Mouse (Mus musculus) erythroblast, embryonic 14.5 days (primary cell): ENCODE measurements around the gene Kctd6. TPM values are rescaled to one million over a fixed set of nuclear protein-coding genes. Genes with fewer than 3 reads are reported as not detected.
A peak's percentile ranks its signal among the peaks of the same experiment; 100 is the strongest.
"Not testable (repeated sequence)": the region's sequence is repeated elsewhere in the genome, so short reads cannot be mapped to it uniquely, and the experiment has no call there.

ENCODE experiments used
- H3K27me3 ChIP-seq: 2 replicates; pipeline ENCODE4 v1.6.1; 2012; ENCODE audit warnings: inconsistent platforms; ENCODE audit not compliant: control insufficient read depth
- H3K36me3 ChIP-seq: 2 replicates; pipeline ENCODE4 v1.6.1; 2012; ENCODE audit warnings: mild to moderate bottlenecking, inconsistent platforms; ENCODE audit not compliant: control insufficient read depth
- H3K4me1 ChIP-seq: 2 replicates; pipeline ENCODE4 v1.6.1; 2012; ENCODE audit warnings: inconsistent platforms; ENCODE audit not compliant: control insufficient read depth
- H3K4me3 ChIP-seq: replicated peaks from 2 replicates; pipeline ENCODE3; 2012; ENCODE audit warnings: moderate library complexity, mild to moderate bottlenecking, inconsistent platforms
- H3K9me3 ChIP-seq: 2 replicates; pipeline ENCODE4 v1.6.1; 2012; ENCODE audit warnings: low read length, inconsistent platforms, mixed read lengths; ENCODE audit not compliant: control insufficient read depth
- GATA1 ChIP-seq: IDR thresholded peaks from 2 replicates; pipeline ENCODE4 v1.6.1; 2012; ENCODE audit warnings: low read length, inconsistent platforms, mixed read lengths
- TAL1 ChIP-seq: IDR thresholded peaks from 3 replicates; pipeline ENCODE4 v1.6.1; 2012; ENCODE audit warnings: low read length, inconsistent platforms, mixed read lengths
- polyA plus RNA-seq: library from polyadenylated mRNA; stranded (reverse); fragments of >175 nt; gene quantifications from 2 replicates; pipeline ENCODE4 v1.2.3, GENCODE M21; 2012

The Kctd6 gene
- 0.13 and 0.15 TPM in 2 replicates for polyA plus RNA-seq

GRCm38 (mm10) chr14:8213803-8214224 lies at the start of gene Kctd6:
Kctd6 (plus strand) TSS chr14:8214140.
- TF ChIP-seq GATA1, result no peak
- no peak for TF ChIP-seq TAL1
- H3K4me3 ChIP-seq, result peak within 1 kb of the TSS; percentile 86
- peaks cover 25% of the 10 kb centered on the region for H3K4me1 ChIP-seq
- H3K27me3 ChIP-seq, result peaks cover 4% of the 10 kb centered on the region
- no peaks in the 10 kb centered on the region for H3K36me3 ChIP-seq
- H3K9me3 ChIP-seq, result no peaks in the 10 kb centered on the region

- Histone ChIP-seq H3K4me3 (no peak overlapping the region), H3K27me3 (no peaks in the 10 kb centered on the region), H3K4me1 (no peaks in the 10 kb centered on the region), H3K36me3 (peaks cover 85% of the 10 kb centered on the region), H3K9me3 (no peaks in the 10 kb centered on the region)
- no peak for TF ChIP-seq GATA1
- TF ChIP-seq TAL1, result no peak
These were observed 49.5 kb upstream of the Kctd6 start for GRCm38 (mm10) chr14:8164463-8164862.

- no peaks in the 10 kb centered on the region for H3K9me3 ChIP-seq
- peaks cover 28% of the 10 kb centered on the region for H3K4me1 ChIP-seq
- peaks cover 38% of the 10 kb centered on the region for H3K36me3 ChIP-seq
- peak within 1 kb of the TSS; percentile 99 for H3K4me3 ChIP-seq
- no peaks in the 10 kb centered on the region for H3K27me3 ChIP-seq
- TF ChIP-seq GATA1, result peak; percentile 56; the same call in 1 of the 2 replicates
- 0 out of 3 replicates have a peak, but pooled peaks have one; percentile 18 for TF ChIP-seq TAL1
These were observed 41.2 kb upstream of the Kctd6 start, which contains the start of gene Pdhb for GRCm38 (mm10) chr14:8172507-8173410. Pdhb (minus strand) TSS chr14:8173025.

GRCm38 (mm10) chr14:8173542-8174250 lies 40.2 kb upstream of the Kctd6 start:
- not testable (repeated sequence) for H3K27me3 ChIP-seq, H3K9me3 ChIP-seq
- Histone ChIP-seq H3K36me3 (peaks cover 29% of the 10 kb centered on the region), H3K4me3 (peak overlapping the region; percentile 99), H3K4me1 (peaks cover 28% of the 10 kb centered on the region)

GRCm38 (mm10) chr14:8174634-8175033 lies 39.3 kb upstream of the Kctd6 start:
- H3K4me3 ChIP-seq, result no peak overlapping the region
- peaks cover 19% of the 10 kb centered on the region for H3K36me3 ChIP-seq
- no peaks in the 10 kb centered on the region for H3K27me3 ChIP-seq
- peaks cover 28% of the 10 kb centered on the region for H3K4me1 ChIP-seq
- TF ChIP-seq TAL1 (no peak), GATA1 (no peak)
- H3K9me3 ChIP-seq, result no peaks in the 10 kb centered on the region

GRCm38 (mm10) chr14:8176251-8176650 lies 37.7 kb upstream of the Kctd6 start:
- peaks cover 31% of the 10 kb centered on the region for H3K4me1 ChIP-seq
- TF ChIP-seq TAL1 (no peak), GATA1 (no peak)

GRCm38 (mm10) chr14:8180371-8181035 lies 33.4 kb upstream of the Kctd6 start:
- H3K9me3 ChIP-seq, result peaks cover 4% of the 10 kb centered on the region; the same call in 1 of the 2 replicates
- no peaks in the 10 kb centered on the region for H3K27me3 ChIP-seq
- TF ChIP-seq TAL1 (no peak), GATA1 (no peak)

More at GRCm38 (mm10) chr14:8176251-8176650, 37.7 kb upstream of the Kctd6 start:
- Histone ChIP-seq H3K9me3 (no peaks in the 10 kb centered on the region), H3K4me3 (no peak overlapping the region), H3K36me3 (peaks cover 3% of the 10 kb centered on the region), H3K27me3 (no peaks in the 10 kb centered on the region)

GRCm38 (mm10) chr14:8183330-8183729 lies 30.6 kb upstream of the Kctd6 start:
- TF ChIP-seq GATA1 (no peak), TAL1 (no peak)
- no peaks in the 10 kb centered on the region for H3K27me3 ChIP-seq
- no peaks in the 10 kb centered on the region for H3K36me3 ChIP-seq
- H3K9me3 ChIP-seq, result peaks cover 4% of the 10 kb centered on the region; the same call in 1 of the 2 replicates
- no peak overlapping the region for H3K4me3 ChIP-seq
- peaks cover 6% of the 10 kb centered on the region for H3K4me1 ChIP-seq

More at GRCm38 (mm10) chr14:8180371-8181035, 33.4 kb upstream of the Kctd6 start:
- Histone ChIP-seq H3K36me3 (no peaks in the 10 kb centered on the region), H3K4me1 (peaks cover 8% of the 10 kb centered on the region), H3K4me3 (no peak overlapping the region)
